Mouse (Mus musculus) embryonic facial prominence, embryonic 11.5 days (tissue): ENCODE measurements at regions not wholly inside any gene's neighbourhood (a gene's known extent, or its start where the extent isn't known, plus 50 kb on each side); places are given as distances from the start of the nearest gene placed in this dataset.

Source experiments
- ATAC-seq: fragments of 200-750 bp; cut with Nextera tagmentation; replicated peaks from 2 replicates; pipeline ENCODE4 v1.8.0; 2017; ENCODE audit warnings: low read depth; ENCODE audit not compliant: insufficient number of reproducible peaks, low FRiP score, low TSS enrichment
- DNase-seq: peaks from one replicate; pipeline ENCODE4 v3.0.0-alpha.2; 2015; ENCODE audit warnings: low spot score
- H3K27ac ChIP-seq: fragments of 300-500 bp; sonication (generic); replicated peaks from 2 replicates; pipeline ENCODE4 v1.5.1; 2014; ENCODE audit warnings: mild to moderate bottlenecking, low read depth, low read length, control low read depth
- H3K27me3 ChIP-seq: fragments of 300-500 bp; sonication (generic); 2 replicates; pipeline ENCODE4 v1.6.1; 2014; ENCODE audit warnings: mild to moderate bottlenecking, low read length, moderate library complexity, mixed read lengths; ENCODE audit not compliant: control insufficient read depth, insufficient read depth
- H3K36me3 ChIP-seq: fragments of 300-500 bp; sonication (generic); replicated peaks from 2 replicates; pipeline ENCODE4 v1.6.1; 2014; ENCODE audit warnings: low read depth, mild to moderate bottlenecking, low read length, moderate library complexity, mixed read lengths; ENCODE audit not compliant: control insufficient read depth, insufficient read depth
- H3K4me1 ChIP-seq: fragments of 300-500 bp; sonication (generic); 2 replicates; pipeline ENCODE4 v1.6.1; 2014; ENCODE audit warnings: low read length, mixed read lengths; ENCODE audit not compliant: control insufficient read depth, insufficient read depth
- H3K4me2 ChIP-seq: fragments of 300-500 bp; sonication (generic); 2 replicates; pipeline ENCODE4 v1.6.1; 2014; ENCODE audit warnings: low read depth, mild to moderate bottlenecking, control low read depth, low read length, moderate library complexity
- H3K4me3 ChIP-seq: fragments of 300-500 bp; sonication (generic); 2 replicates; pipeline ENCODE4 v1.5.1; 2014; ENCODE audit warnings: low read depth, low read length, control low read depth
- H3K9ac ChIP-seq: fragments of 300-500 bp; sonication (generic); replicated peaks from 2 replicates; pipeline ENCODE4 v1.6.1; 2014; ENCODE audit warnings: mild to moderate bottlenecking, control low read depth, low read length
- H3K9me3 ChIP-seq: fragments of 300-500 bp; sonication (generic); replicated peaks from 2 replicates; pipeline ENCODE4 v1.6.1; 2016; ENCODE audit warnings: mild to moderate bottlenecking, low read length, inconsistent platforms, mixed read lengths; ENCODE audit not compliant: control insufficient read depth
- WGBS: fragments of 180-500 bp; shearing (Covaris S2); extraction: QIAGEN DNeasy Blood & Tissue Kit; methylation state at CpG from one replicate; pipeline ENCODE4 v1.1.7; 2014; 5-methylcytosine and 5-hydroxymethylcytosine counted together

- no peaks in the 10 kb centered on the region for H3K4me1 ChIP-seq
- DNase-seq: no peak
- 85% methylated on average over 2 of the region's 2 CpGs for WGBS
- no peak for ATAC-seq
- no peak overlapping the region for H3K27ac ChIP-seq
- no peak overlapping the region for H3K4me2 ChIP-seq
- no peaks in the 10 kb centered on the region for H3K9me3 ChIP-seq
- H3K36me3 ChIP-seq: no peaks in the 10 kb centered on the region
- no peak overlapping the region for H3K4me3 ChIP-seq
- H3K27me3 ChIP-seq: no peaks in the 10 kb centered on the region
- H3K9ac ChIP-seq: no peak overlapping the region
Observed at GRCm38 (mm10) chr9:95331275-95331674, 75.2 kb downstream of the Chst2 start.

DNA sequence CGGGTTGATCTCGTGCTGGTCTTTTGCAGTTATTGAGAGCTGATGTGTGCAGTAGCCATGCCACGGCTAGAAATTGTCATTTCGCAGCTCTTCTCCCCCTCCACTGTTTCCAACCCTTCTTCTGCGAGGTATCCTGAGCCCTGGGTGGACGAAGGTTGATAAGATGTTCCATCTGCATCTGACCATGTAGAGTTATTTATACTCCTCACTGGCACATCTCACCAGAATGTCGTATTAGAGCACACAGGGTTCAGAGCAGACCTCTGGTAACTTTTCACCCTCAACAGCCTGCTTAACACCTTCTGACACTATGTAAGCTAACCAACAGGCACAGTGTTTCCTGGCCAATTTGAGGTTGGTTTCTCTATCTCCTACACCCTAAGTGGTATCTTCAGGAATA is 76.4 kb downstream of the Chst2 start:
- no peaks in the 10 kb centered on the region for H3K9me3 ChIP-seq
- H3K4me1 ChIP-seq: no peaks in the 10 kb centered on the region
- no peak for DNase-seq
- no peaks in the 10 kb centered on the region for H3K27me3 ChIP-seq
- no peaks in the 10 kb centered on the region for H3K36me3 ChIP-seq
- no peak for ATAC-seq
- H3K4me3 ChIP-seq: no peak overlapping the region
- H3K4me2 ChIP-seq: no peak overlapping the region
- 86% methylated on average over 7 of the region's 7 CpGs for WGBS
- no peak overlapping the region for H3K9ac ChIP-seq
- H3K27ac ChIP-seq: no peak overlapping the region

DNA sequence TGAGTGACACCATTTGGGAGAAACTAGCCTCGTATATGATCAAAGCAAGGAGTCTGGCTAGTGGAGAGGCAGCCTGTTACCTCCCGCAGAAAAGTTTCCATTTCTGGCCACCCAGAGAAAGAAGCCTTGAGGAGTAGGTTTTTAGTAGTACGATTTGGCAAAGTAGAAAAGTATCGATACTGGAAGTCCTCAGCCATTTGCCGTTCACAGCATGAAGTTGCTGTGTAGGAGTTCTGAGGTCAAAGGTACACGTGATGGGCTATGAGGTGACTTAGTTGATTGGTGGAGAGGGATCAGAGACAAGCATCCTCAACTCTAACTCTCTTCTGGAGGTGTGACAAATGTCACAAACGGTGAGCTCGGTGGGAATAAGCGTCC is 77.5 kb downstream of the Chst2 start:
- no peak overlapping the region for H3K27ac ChIP-seq
- no peak for ATAC-seq
- no peak for DNase-seq
- H3K27me3 ChIP-seq: no peaks in the 10 kb centered on the region
- WGBS: 81% methylated on average over 9 of the region's 9 CpGs
- H3K4me1 ChIP-seq: no peaks in the 10 kb centered on the region
- H3K4me2 ChIP-seq: no peak overlapping the region
- H3K9me3 ChIP-seq: no peaks in the 10 kb centered on the region
- no peaks in the 10 kb centered on the region for H3K36me3 ChIP-seq
- H3K9ac ChIP-seq: no peak overlapping the region
- no peak overlapping the region for H3K4me3 ChIP-seq

DNA sequence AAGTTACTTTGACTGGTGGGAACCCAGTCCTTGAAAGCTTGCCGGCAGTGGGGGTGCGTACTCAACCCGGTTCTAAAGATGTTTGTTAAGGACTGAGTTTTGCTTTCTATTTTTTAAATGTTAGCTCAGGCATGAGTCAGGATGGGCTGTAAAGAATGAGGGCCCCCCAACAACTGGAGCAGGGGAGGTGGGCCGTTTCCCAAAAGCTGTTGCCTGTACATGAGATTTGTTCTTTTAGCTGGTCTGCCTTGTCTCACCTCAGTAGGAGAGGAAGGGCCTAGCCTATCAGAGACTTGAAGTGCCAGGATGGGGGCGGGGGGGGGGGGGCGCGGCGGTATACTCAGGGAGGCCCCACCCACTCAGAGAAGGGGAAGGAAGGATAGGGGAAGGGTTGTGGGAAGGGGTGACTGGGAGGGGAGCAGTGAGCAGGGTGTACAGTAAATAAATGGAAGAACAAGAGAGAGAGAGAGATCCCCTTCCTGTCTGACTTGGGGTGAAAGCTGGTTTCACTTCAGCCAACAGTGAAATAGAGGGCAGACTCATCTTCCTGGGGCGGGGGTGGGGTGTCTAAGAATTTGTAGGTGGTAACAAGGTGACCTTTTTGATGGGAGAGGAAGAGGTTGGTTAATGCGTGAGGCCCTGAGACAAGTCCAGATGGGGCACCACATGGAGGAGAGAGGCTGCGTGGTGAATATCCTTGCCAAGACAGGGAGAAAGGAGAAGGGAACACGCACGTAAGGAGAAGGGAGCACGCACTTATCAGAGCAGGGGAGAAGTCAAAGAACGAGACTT is 78.1 kb downstream of the Chst2 start:
- ATAC-seq (no peak), DNase-seq (no peak)
- Histone ChIP-seq H3K9ac (no peak overlapping the region), H3K27ac (no peak overlapping the region), H3K36me3 (no peaks in the 10 kb centered on the region), H3K4me3 (no peak overlapping the region), H3K4me1 (no peaks in the 10 kb centered on the region), H3K27me3 (no peaks in the 10 kb centered on the region), H3K9me3 (no peaks in the 10 kb centered on the region), H3K4me2 (no peak overlapping the region)
- 78% methylated on average over 12 of the region's 15 CpGs for WGBS

GRCm38 (mm10) chr9:95327771-95328170 is 78.8 kb downstream of the Chst2 start:
- H3K36me3 ChIP-seq: no peaks in the 10 kb centered on the region
- H3K4me2 ChIP-seq: no peak overlapping the region
- H3K27me3 ChIP-seq: no peaks in the 10 kb centered on the region
- H3K4me1 ChIP-seq: no peaks in the 10 kb centered on the region
- H3K4me3 ChIP-seq: no peak overlapping the region
- no peak overlapping the region for H3K27ac ChIP-seq
- H3K9me3 ChIP-seq: no peaks in the 10 kb centered on the region
- 65% methylated on average over 3 of the region's 3 CpGs for WGBS
- ATAC-seq: no peak
- H3K9ac ChIP-seq: no peak overlapping the region
- no peak for DNase-seq

DNA sequence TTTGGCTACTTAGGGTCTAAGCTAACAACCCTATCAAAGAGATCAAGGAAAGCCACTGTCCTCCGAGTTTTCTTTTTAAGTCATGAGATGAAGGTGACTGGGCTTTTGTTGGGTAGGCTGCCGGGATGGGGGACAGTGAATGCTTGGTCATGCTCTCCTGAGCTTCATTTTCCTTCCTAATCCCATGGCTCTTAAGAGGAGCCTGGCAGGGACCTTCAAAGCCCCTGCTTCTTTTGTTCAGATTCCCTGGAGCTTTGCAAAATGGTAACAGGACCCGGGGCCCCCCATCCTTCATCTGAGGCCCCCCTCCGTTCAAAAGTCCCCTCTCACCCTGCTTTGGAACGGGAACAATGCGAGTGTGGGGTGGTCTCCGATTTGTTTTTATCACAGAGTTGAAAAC is 82.9 kb downstream of the Chst2 start:
- 0 out of 2 replicates have a peak, but pooled peaks have one; percentile 46 for ATAC-seq
- Histone ChIP-seq H3K36me3 (no peaks in the 10 kb centered on the region), H3K4me2 (no peak overlapping the region), H3K4me1 (no peaks in the 10 kb centered on the region), H3K9ac (no peak overlapping the region), H3K9me3 (no peaks in the 10 kb centered on the region), H3K27ac (no peak overlapping the region), H3K4me3 (no peak overlapping the region), H3K27me3 (no peaks in the 10 kb centered on the region)
- peak; percentile 14 for DNase-seq
- WGBS: 19% methylated on average over 7 of the region's 7 CpGs

DNA sequence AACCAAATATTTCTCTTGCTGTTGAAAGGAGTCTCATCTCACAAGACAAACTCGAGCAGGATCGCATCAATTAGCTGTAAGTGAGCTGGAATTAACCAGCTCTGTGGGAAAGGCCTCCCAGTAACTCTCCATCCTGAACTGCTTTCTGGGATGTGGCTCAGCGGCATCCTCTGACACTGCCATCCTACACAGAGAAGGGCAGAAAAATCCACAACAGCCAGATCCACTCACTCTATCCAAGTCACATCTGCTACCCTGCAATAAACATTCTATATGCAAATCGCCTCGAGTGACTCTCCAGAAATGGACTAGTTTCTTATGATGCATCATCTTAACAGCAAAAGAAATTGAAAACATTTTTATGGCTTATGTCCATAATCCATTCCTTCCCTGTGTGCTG is 83.6 kb downstream of the Chst2 start:
- Histone ChIP-seq H3K9me3 (no peaks in the 10 kb centered on the region), H3K4me1 (no peaks in the 10 kb centered on the region), H3K36me3 (no peaks in the 10 kb centered on the region), H3K4me3 (no peak overlapping the region), H3K27ac (no peak overlapping the region), H3K9ac (no peak overlapping the region), H3K27me3 (no peaks in the 10 kb centered on the region), H3K4me2 (no peak overlapping the region)
- 55% methylated on average over 5 of the region's 5 CpGs for WGBS
- DNase-seq (no peak), ATAC-seq (no peak)

DNA sequence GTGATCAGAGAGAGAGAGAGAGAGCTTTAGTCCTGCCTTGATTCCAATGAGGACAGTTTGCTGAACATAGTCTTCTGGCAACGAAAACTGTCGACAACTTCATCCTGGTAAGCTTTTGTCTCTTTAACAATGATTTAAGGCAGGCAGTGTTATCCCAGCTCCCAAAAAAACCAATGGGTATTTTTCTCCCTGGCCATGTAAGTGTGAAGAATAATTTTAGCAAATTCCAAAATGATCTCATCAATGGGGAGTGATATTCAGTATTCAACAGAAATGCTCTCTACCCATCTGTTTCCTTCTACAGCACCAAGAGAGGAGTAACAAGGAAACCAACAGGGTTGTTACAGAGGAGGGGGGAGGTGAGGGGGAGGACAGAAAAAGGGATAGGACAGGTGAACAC is 84.5 kb downstream of the Chst2 start:
- no peak for ATAC-seq
- WGBS: 84% methylated on average over 2 of the region's 2 CpGs
- DNase-seq: no peak
- no peak overlapping the region for H3K9ac ChIP-seq
- H3K27ac ChIP-seq: no peak overlapping the region
- no peak overlapping the region for H3K4me3 ChIP-seq
- no peak overlapping the region for H3K4me2 ChIP-seq
- no peaks in the 10 kb centered on the region for H3K4me1 ChIP-seq
- H3K36me3 ChIP-seq: no peaks in the 10 kb centered on the region
- H3K27me3 ChIP-seq: no peaks in the 10 kb centered on the region
- H3K9me3 ChIP-seq: no peaks in the 10 kb centered on the region
